Mouse (Mus musculus): Measurements from ENCODE around the gene Gon7. TPM values are rescaled to one million over a fixed set of nuclear protein-coding genes. Genes with fewer than 3 reads are reported as not detected.

Gene Gon7
- polyA plus RNA-seq, 1 experiment = 22.5 TPM

DNA sequence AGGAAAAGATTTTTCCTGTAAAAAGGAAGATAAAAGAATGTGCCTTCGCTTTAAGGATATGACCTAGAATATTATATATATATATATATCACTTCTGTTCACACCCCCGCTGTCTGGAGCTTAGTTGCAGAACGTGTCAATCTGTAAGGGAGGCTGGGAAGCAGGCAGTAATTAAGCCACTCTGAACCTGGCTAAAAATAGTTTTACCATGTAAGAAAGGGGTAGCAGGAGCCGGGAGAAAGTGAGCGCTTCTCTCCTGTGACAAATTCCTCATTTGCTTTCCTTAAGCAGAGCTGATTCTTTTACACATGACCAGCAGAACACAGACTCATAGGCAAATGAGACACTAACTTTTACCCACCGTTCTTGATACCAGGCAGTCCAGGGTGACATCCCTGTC is 33.7 kb downstream of the Gon7 start:
- Histone ChIP-seq H3K4me3 (replicated peaks; ENCODE audit: insufficient read depth, low read depth, low read length) (no peak overlapping the region), H3K27ac (ENCODE audit: insufficient read depth, low read length) (no peak overlapping the region), H3K27me3 (ENCODE audit: control insufficient read depth, insufficient read depth, low read length) (no peaks in the 10 kb centered on the region), H3K4me1 (ENCODE audit: control insufficient read depth, insufficient read depth, low read length) (no peaks in the 10 kb centered on the region)
- TF ChIP-seq POLR2A (IDR thresholded peaks at IDR 0.05; ENCODE audit: borderline replicate concordance, insufficient read depth, low read length) = no peak
- TF ChIP-seq CTCF (IDR thresholded peaks at IDR 0.05; ENCODE audit: borderline replicate concordance, insufficient read depth, low read depth, low read length) = no peak
- WGBS = 77% methylated on average over 6 of the region's 6 CpGs
- DNase-seq = no peak

DNA sequence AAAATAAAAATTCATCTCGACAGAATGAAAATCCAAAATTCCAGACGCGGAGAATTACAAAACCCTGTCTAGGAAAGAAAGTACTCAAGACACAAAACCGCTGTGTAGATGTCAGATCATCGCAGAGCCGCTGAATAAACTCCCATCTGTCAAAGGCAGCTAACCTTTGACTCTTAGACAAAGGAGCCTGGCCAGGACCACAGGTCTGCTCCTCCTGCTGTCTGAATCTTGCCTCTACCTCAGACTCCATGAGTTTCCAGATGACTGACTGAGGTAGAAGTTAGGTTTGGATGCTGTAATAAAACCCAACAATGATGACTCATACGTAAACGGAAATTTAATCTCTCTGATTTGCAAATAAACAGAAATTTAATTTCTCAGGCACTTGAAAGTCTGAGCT is 34.6 kb downstream of the Gon7 start:
- WGBS = 75% methylated on average over 8 of the region's 8 CpGs
- H3K27me3 ChIP-seq (ENCODE audit: control insufficient read depth, insufficient read depth, low read length) = no peaks in the 10 kb centered on the region
- TF ChIP-seq CTCF (IDR thresholded peaks at IDR 0.05; ENCODE audit: borderline replicate concordance, insufficient read depth, low read depth, low read length) = no peak
- no peak for TF ChIP-seq POLR2A (IDR thresholded peaks at IDR 0.05; ENCODE audit: borderline replicate concordance, insufficient read depth, low read length)
- no peaks in the 10 kb centered on the region for H3K4me1 ChIP-seq (ENCODE audit: control insufficient read depth, insufficient read depth, low read length)
- DNase-seq = no peak
- H3K4me3 ChIP-seq (replicated peaks; ENCODE audit: insufficient read depth, low read depth, low read length) = no peak overlapping the region
- no peak overlapping the region for H3K27ac ChIP-seq (ENCODE audit: insufficient read depth, low read length)

DNA sequence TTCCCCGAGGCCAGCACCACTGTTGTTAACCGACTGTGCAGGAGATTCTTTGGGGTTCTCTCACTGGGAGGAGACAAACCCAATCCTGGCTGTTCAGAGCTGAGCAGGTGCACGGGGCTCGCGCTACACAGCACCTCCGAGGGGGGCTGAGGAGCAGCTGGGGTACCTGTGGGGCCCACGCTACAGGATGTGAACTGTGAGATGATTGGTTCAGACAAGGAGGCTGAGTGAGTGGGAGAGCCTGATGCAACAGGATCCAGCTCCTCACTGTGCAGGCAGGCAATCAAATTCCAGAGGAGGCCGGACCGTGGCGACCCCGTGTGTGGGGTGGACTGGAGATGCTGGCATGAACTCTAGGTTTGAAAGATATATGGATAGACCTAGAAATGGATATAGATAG is 35.2 kb downstream of the Gon7 start:
- DNase-seq = no peak
- 46% methylated on average over 11 of the region's 11 CpGs for WGBS
- no peak overlapping the region for H3K4me3 ChIP-seq (replicated peaks; ENCODE audit: insufficient read depth, low read depth, low read length)
- no peaks in the 10 kb centered on the region for H3K4me1 ChIP-seq (ENCODE audit: control insufficient read depth, insufficient read depth, low read length)
- H3K27ac ChIP-seq (ENCODE audit: insufficient read depth, low read length) = no peak overlapping the region
- TF ChIP-seq POLR2A (IDR thresholded peaks at IDR 0.05; ENCODE audit: borderline replicate concordance, insufficient read depth, low read length) (no peak), CTCF (IDR thresholded peaks at IDR 0.05; ENCODE audit: borderline replicate concordance, insufficient read depth, low read depth, low read length) (no peak)
- H3K27me3 ChIP-seq (ENCODE audit: control insufficient read depth, insufficient read depth, low read length) = no peaks in the 10 kb centered on the region

DNA sequence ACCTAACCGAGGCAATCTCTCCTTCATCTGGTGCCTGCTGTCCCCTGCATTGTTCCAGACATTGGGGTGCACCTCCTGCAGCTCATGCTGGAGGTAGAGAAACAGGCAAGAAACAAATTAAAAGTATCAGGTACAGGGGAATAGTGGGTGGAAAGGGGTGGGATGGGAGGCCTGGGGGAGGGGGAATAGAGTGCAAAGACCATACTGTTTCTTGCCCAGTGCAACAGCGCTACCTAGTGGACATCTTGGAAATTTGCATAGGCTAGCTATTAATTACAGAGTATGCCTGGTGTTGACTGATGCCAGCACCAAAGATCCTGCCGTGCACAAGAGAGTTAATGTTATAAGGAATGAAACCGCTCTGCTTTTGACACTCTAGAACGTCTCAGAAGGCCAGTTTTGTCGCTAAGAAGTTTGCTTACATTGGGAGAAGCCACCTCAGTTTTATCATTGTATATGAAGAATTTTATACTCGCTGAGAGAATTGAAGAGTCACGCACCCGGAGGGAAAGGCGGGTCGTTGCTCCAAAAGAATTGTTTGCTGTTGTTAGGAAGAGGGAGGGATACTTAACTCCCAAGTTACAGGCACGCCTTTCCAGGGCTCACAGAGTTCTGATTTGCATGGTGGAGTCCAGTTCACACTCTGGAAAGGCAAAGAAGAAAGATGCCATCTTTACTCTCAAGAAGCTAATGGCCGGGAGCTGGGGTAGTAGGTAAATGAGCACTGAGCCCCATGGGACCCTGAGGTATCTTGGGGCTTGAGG is 37.9 kb downstream of the Gon7 start:
- peak; percentile 57 to 63 for DNase-seq
- Histone ChIP-seq H3K4me1 (ENCODE audit: control insufficient read depth, insufficient read depth, low read length) (no peaks in the 10 kb centered on the region), H3K27me3 (ENCODE audit: control insufficient read depth, insufficient read depth, low read length) (no peaks in the 10 kb centered on the region), H3K4me3 (replicated peaks; ENCODE audit: insufficient read depth, low read depth, low read length) (no peak overlapping the region), H3K27ac (ENCODE audit: insufficient read depth, low read length) (no peak overlapping the region)
- WGBS = 23% methylated on average over 13 of the region's 13 CpGs
- TF ChIP-seq POLR2A (IDR thresholded peaks at IDR 0.05; ENCODE audit: borderline replicate concordance, insufficient read depth, low read length) (no peak), CTCF (IDR thresholded peaks at IDR 0.05; ENCODE audit: borderline replicate concordance, insufficient read depth, low read depth, low read length) (peak; percentile 79)

DNA sequence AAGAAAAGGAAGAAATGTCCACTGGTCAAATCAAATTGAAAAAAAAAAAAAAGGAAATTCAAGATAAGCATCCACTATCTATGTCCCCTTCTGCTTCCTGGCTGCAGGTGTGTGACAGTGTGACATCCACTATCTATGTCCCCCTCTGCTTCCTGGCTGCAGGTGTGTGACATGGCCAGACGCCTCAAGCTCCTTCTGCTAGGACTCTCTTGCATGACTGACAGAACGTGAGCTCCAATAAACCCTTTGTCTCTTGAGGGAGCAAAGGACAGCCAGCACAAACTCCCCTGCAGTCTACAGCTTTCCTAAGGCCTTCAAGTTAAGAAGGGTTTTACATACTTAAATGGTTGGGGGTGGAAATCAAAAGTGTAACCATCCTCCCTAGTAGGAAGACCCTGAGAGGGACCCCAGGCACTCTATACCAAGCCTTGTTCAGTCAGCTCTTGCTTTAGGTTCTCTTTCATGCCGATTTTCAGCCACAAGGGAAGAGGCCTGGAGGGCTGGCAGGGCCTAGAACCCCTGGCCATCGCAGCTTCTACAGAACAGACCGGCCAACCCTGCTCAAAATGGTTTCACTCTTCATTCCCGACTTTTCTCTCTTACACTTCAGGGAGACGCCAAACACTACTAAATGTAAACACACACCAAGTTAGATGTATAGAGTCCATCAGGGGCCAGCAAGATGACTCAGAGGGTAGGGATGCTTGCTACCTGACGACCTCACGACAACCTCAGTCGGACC is 42.8 kb downstream of the Gon7 start:
- no peak overlapping the region for H3K4me3 ChIP-seq (replicated peaks; ENCODE audit: insufficient read depth, low read depth, low read length)
- no peak for TF ChIP-seq CTCF (IDR thresholded peaks at IDR 0.05; ENCODE audit: borderline replicate concordance, insufficient read depth, low read depth, low read length)
- no peak for TF ChIP-seq POLR2A (IDR thresholded peaks at IDR 0.05; ENCODE audit: borderline replicate concordance, insufficient read depth, low read length)
- WGBS = 92% methylated on average over 10 of the region's 10 CpGs
- no peak overlapping the region for H3K27ac ChIP-seq (ENCODE audit: insufficient read depth, low read length)
- H3K27me3 ChIP-seq (ENCODE audit: control insufficient read depth, insufficient read depth, low read length) = no peaks in the 10 kb centered on the region
- peaks cover 17% of the 10 kb centered on the region; the same call in 1 of the 2 replicates for H3K4me1 ChIP-seq (ENCODE audit: control insufficient read depth, insufficient read depth, low read length)
- no peak for DNase-seq

DNA sequence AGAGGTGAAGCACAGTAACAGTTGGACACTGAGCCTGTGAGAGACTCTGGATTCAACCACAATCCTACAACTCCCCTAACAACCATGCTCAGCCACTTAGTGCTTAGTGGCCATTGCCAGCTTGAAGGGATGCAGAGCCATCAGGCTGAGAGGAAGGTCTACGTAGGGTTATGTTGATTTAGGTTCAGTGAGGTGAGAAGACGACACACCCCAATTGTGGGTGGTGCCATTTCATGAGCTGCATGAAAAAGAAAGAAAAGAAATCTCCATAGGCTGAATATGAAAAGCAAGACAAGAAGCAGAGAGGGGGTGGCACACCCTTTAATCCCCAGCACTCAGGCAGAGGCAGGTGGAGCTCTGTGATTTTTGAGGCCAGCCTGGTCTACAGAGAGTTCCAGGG is 43.5 kb downstream of the Gon7 start:
- no peak for DNase-seq
- 97% methylated on average over 2 of the region's 2 CpGs for WGBS
- Histone ChIP-seq H3K4me1 (ENCODE audit: control insufficient read depth, insufficient read depth, low read length) (peaks cover 17% of the 10 kb centered on the region; the same call in 1 of the 2 replicates), H3K27me3 (ENCODE audit: control insufficient read depth, insufficient read depth, low read length) (no peaks in the 10 kb centered on the region), H3K27ac (ENCODE audit: insufficient read depth, low read length) (no peak overlapping the region), H3K4me3 (replicated peaks; ENCODE audit: insufficient read depth, low read depth, low read length) (no peak overlapping the region)
- no peak for TF ChIP-seq CTCF (IDR thresholded peaks at IDR 0.05; ENCODE audit: borderline replicate concordance, insufficient read depth, low read depth, low read length)
- no peak for TF ChIP-seq POLR2A (IDR thresholded peaks at IDR 0.05; ENCODE audit: borderline replicate concordance, insufficient read depth, low read length)

DNA sequence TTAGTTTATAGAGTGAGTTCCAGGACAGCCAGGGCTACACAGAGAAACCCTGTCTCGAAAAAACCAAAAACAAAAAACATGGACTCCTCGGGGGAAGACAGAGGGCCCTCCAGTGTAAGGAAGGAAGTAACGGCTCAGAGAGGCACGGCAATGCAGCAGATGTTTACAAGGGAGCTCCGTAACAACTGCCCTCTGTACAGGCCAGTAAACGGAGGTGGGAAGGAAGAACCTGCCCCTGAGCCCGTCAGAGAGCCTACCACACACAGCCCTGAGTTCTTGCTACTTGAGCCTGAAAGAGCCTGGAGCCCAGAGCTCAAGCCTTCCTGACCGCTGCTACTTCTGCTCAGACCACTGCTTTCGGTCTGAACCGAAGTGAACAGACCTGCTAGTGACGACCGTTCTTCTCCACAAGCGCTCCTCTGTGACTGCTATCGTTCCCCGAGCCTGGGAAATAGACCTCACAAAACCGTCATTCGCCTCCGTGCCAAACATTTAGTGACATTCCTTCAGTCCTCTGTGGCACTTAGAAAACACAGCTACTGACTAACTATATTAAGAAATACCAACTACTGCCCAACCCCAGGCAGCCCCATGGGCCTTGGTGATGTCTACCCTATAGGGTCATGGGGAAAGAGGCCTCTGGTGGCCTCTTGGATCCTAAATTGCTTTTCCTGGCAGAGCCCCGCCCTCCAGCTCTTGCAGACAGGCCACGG is 44.3 kb downstream of the Gon7 start:
- no peak for DNase-seq
- 89% methylated on average over 20 of the region's 20 CpGs for WGBS
- H3K27ac ChIP-seq (ENCODE audit: insufficient read depth, low read length) = no peak overlapping the region
- H3K4me3 ChIP-seq (replicated peaks; ENCODE audit: insufficient read depth, low read depth, low read length) = no peak overlapping the region
- TF ChIP-seq POLR2A (IDR thresholded peaks at IDR 0.05; ENCODE audit: borderline replicate concordance, insufficient read depth, low read length) (no peak), CTCF (IDR thresholded peaks at IDR 0.05; ENCODE audit: borderline replicate concordance, insufficient read depth, low read depth, low read length) (no peak)
- H3K4me1 ChIP-seq (ENCODE audit: control insufficient read depth, insufficient read depth, low read length) = peaks cover 17% of the 10 kb centered on the region; the same call in 1 of the 2 replicates
- no peaks in the 10 kb centered on the region for H3K27me3 ChIP-seq (ENCODE audit: control insufficient read depth, insufficient read depth, low read length)
